Mouse (Mus musculus) heart, adult 2 months (tissue): Measurements from ENCODE around the gene Sorcs2. TPM values are rescaled to one million over a fixed set of nuclear protein-coding genes. Genes with fewer than 3 reads are reported as not detected.

ENCODE experiments used
- DNase-seq, 2 experiments: peaks; one replicate each; pipeline ENCODE4 v3.0.0; 2021
- H3K27ac ChIP-seq: fragments of 200-600 bp; 2 replicates; pipeline ENCODE4 v1.8.1; 2022
- H3K27me3 ChIP-seq: fragments of 200-500 bp; 2 replicates; pipeline ENCODE4 v1.6.1; 2012; ENCODE audit warnings: mild to moderate bottlenecking, low read length, inconsistent platforms, mixed read lengths; ENCODE audit not compliant: control insufficient read depth, insufficient read depth
- H3K36me3 ChIP-seq: fragments of 200-500 bp; 2 replicates; pipeline ENCODE4 v1.6.1; 2012; ENCODE audit warnings: low read length, inconsistent platforms; ENCODE audit not compliant: control insufficient read depth, insufficient read depth
- H3K4me1 ChIP-seq: fragments of 200-500 bp; 2 replicates; pipeline ENCODE4 v1.6.1; 2011; ENCODE audit warnings: low read length; ENCODE audit not compliant: control insufficient read depth, insufficient read depth
- H3K4me3 ChIP-seq: fragments of 200-600 bp; 2 replicates; pipeline ENCODE4 v1.8.1; 2022
- H3K79me2 ChIP-seq: fragments of 200-500 bp; replicated peaks from 2 replicates; pipeline ENCODE4 v1.6.1; 2012; ENCODE audit warnings: mild to moderate bottlenecking, inconsistent platforms, low read length, moderate library complexity, mixed read lengths; ENCODE audit not compliant: control insufficient read depth, insufficient read depth
- H3K9ac ChIP-seq: fragments of 200-500 bp; 2 replicates; pipeline ENCODE4 v1.6.1; 2012; ENCODE audit warnings: low read depth, mild to moderate bottlenecking, control low read depth, inconsistent platforms, low read length, mixed read lengths
- CTCF ChIP-seq: fragments of 200-600 bp; IDR thresholded peaks from 2 replicates; pipeline ENCODE4 v1.8.1; 2022; ENCODE audit warnings: antibody characterized with exemption, mild to moderate bottlenecking, moderate library complexity
- EP300 ChIP-seq: fragments of 200-500 bp; IDR thresholded peaks from 2 replicates; pipeline ENCODE4 v1.6.1; 2011; ENCODE audit warnings: low read depth, low read length, control low read depth; ENCODE audit not compliant: insufficient read depth
- POLR2A ChIP-seq: fragments of 200-500 bp; IDR thresholded peaks from 2 replicates; pipeline ENCODE4 v1.6.1; 2011; ENCODE audit warnings: mild to moderate bottlenecking, low read depth, low read length, control low read depth; ENCODE audit not compliant: insufficient read depth
- WGBS: fragments of 180-500 bp; shearing (Covaris S2); methylation state at CpG from one replicate; pipeline ENCODE4 v1.1.7; 2018; 5-methylcytosine and 5-hydroxymethylcytosine counted together
- intact Hi-C: fragments of 180-260 bp; cut with DNase I; formaldehyde crosslinking; loops from one replicate; pipeline ENCODE4 v1.15.1; 2025
- polyA plus RNA-seq: library from polyadenylated mRNA; depleted of rRNA; stranded (reverse); fragments of >200 nt; gene quantifications from 2 replicates; pipeline ENCODE4 v1.2.3, GENCODE M21; 2012
- total RNA-seq, 2 experiments: library from RNA; stranded (reverse); gene quantifications; 2 replicates each; pipeline ENCODE4 v1.2.3; 2021

Sorcs2 gene
- total and polyA plus RNA-seq, 3 experiments: 6.0 to 9.0 (median 7.7) TPM

GRCm38 (mm10) chr5:36336252-36336651 lies 61.7 kb downstream of the Sorcs2 start:
- Histone ChIP-seq H3K27ac (no peak overlapping the region), H3K4me3 (no peak overlapping the region), H3K4me1 (no peaks in the 10 kb centered on the region), H3K9ac (no peak overlapping the region), H3K27me3 (no peaks in the 10 kb centered on the region), H3K36me3 (no peaks in the 10 kb centered on the region), H3K79me2 (no peaks in the 10 kb centered on the region)
- 83% methylated on average over 7 of the region's 7 CpGs for WGBS
- TF ChIP-seq CTCF: no peak
- no peak for TF ChIP-seq EP300
- no peak for TF ChIP-seq POLR2A
- intact Hi-C loops: no loop called here
- DNase-seq: no peak

DNA sequence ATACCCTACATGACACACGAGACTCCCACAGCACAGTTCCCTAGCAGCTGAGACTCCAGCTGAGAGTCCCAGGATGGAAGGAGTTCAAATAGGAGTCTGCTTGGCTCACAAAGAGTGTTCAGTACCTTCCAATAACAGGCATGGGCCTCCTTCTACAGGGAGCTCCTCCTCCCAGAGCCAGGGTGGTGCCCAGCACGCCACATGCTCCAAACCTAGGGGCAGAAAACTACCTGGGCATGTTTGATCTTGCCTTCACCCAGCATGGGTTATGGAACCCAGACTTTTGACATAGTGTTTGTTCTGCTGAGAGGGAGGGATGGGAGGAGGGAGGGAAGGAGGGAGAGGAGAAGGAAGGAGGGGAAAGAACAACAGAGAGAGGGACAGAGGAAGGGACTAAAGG lies 62.3 kb downstream of the Sorcs2 start:
- no peaks in the 10 kb centered on the region for H3K27me3 ChIP-seq
- DNase-seq: no peak
- no peak overlapping the region for H3K27ac ChIP-seq
- no peaks in the 10 kb centered on the region for H3K4me1 ChIP-seq
- H3K9ac ChIP-seq: no peak overlapping the region
- H3K4me3 ChIP-seq: no peak overlapping the region
- WGBS: 82% methylated on average over 2 of the region's 2 CpGs
- intact Hi-C loops: no loop called here
- no peaks in the 10 kb centered on the region for H3K79me2 ChIP-seq
- H3K36me3 ChIP-seq: no peaks in the 10 kb centered on the region
- TF ChIP-seq CTCF (no peak), POLR2A (no peak), EP300 (no peak)

GRCm38 (mm10) chr5:36334227-36334626 lies 63.7 kb downstream of the Sorcs2 start:
- Histone ChIP-seq H3K4me3 (no peak overlapping the region), H3K79me2 (no peaks in the 10 kb centered on the region), H3K27me3 (no peaks in the 10 kb centered on the region), H3K4me1 (no peaks in the 10 kb centered on the region), H3K27ac (no peak overlapping the region), H3K36me3 (no peaks in the 10 kb centered on the region), H3K9ac (no peak overlapping the region)
- no peak for TF ChIP-seq CTCF
- TF ChIP-seq POLR2A: no peak
- no peak for TF ChIP-seq EP300
- 77% methylated on average over 7 of the region's 7 CpGs for WGBS
- no peak for DNase-seq
- intact Hi-C loops: no loop called here

- intact Hi-C loops: no loop called here
- WGBS: 54% methylated on average over 21 of the region's 21 CpGs
- no peak overlapping the region for H3K9ac ChIP-seq
- H3K79me2 ChIP-seq: no peaks in the 10 kb centered on the region
- no peaks in the 10 kb centered on the region for H3K27me3 ChIP-seq
- no peaks in the 10 kb centered on the region for H3K4me1 ChIP-seq
- no peak overlapping the region for H3K27ac ChIP-seq
- H3K4me3 ChIP-seq: no peak overlapping the region
- DNase-seq: peak; percentile 42 to 46
- TF ChIP-seq EP300 (no peak), CTCF (no peak), POLR2A (no peak)
- no peaks in the 10 kb centered on the region for H3K36me3 ChIP-seq
These were observed 67.3 kb downstream of the Sorcs2 start for GRCm38 (mm10) chr5:36330472-36331155.

DNA sequence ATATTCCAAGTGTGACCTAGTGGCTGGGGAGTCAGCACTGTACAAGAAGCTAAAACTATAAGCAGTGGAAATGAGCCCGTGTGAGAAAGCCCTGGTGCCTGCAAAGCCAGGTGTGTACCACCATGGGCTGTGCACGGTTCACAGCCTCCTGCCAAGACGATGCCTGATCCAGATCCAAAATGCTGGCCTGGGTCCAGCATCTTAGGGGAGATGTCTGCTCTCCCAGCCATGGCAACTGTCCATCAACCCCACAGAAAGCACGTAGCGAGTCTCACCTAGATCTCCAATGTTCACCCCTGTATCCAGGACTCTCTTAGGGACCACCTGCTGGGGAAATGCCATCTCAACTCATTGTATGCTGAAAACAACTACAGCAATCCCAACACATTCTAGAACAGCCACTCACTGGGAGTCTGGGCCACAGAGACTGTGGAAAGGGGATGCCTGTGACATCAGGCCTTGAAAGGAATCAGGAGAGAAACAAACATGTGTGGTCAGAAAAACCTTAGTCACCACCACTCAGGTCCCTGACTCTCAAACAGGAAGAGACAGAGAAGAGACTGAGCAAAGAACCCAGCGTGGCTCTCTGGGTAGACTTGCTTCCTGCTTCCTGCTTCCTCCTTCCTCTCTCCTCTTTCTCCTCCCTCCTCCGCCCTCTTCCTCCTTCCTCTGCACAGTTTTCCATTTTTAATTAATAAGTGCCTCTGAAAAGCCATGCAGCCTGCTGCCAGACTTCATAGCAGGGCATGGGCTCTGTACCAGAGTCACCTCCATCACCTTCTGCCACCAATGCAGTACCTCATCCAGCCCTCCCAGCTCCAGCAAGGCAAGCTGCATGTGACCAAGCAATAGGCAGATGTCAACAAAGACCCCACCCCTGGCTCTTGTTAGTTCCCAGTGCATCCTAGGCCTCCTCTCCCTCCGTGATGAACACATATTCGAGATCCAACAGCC lies 71.6 kb downstream of the Sorcs2 start:
- Histone ChIP-seq H3K79me2 (no peaks in the 10 kb centered on the region), H3K36me3 (no peaks in the 10 kb centered on the region), H3K4me1 (no peaks in the 10 kb centered on the region), H3K4me3 (no peak overlapping the region), H3K9ac (no peak overlapping the region), H3K27me3 (no peaks in the 10 kb centered on the region), H3K27ac (no peak overlapping the region)
- 82% methylated on average over 9 of the region's 9 CpGs for WGBS
- no peak for DNase-seq
- intact Hi-C loops: no loop called here
- TF ChIP-seq CTCF: no peak

DNA sequence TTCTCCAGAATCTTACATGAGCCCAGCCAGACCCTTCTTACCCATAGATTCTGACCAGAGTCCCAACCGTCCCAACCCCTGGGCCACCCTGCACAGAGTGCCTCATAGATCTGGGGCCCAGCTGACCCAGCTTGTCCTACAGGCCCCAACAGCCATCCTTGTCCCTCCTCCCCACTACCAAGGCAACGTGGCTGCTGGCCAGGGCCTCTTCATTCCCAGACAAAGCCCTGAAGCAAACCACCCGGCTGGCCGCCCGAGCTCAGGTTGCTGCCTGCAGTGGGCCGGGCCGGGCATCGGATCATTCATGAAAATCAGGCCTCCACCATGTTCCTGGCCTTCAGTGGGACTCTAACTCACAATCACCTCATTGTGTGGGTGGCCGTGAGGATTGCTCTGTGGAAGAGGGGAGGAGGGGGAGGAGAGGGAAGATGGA lies 73.8 kb downstream of the Sorcs2 start:
- intact Hi-C loops: loop anchor here (5.0 kb wide), 1 partner anchor 342 kb away; no protein-coding TSS in a partner anchor
- H3K27me3 ChIP-seq: no peaks in the 10 kb centered on the region
- no peak for DNase-seq
- no peak for TF ChIP-seq POLR2A
- TF ChIP-seq CTCF: no peak
- no peak for TF ChIP-seq EP300
- 58% methylated on average over 9 of the region's 9 CpGs for WGBS
- H3K9ac ChIP-seq: no peak overlapping the region
- H3K4me3 ChIP-seq: no peak overlapping the region
- no peaks in the 10 kb centered on the region for H3K36me3 ChIP-seq
- no peaks in the 10 kb centered on the region for H3K79me2 ChIP-seq
- H3K27ac ChIP-seq: no peak overlapping the region
- H3K4me1 ChIP-seq: no peaks in the 10 kb centered on the region
